Mouse (Mus musculus) layer of hippocampus, postnatal 25 days (tissue): ENCODE data around the gene Gpx4. TPM values are rescaled to one million over a fixed set of nuclear protein-coding genes. Genes with fewer than 3 reads are reported as not detected.
"Not testable (repeated sequence)": the region's sequence is repeated elsewhere in the genome, so short reads cannot be mapped to it uniquely, and the experiment has no call there.

Source experiments
- DNase-seq, 2 experiments: peaks; one replicate each; pipeline ENCODE4 v3.0.0; 2022; ENCODE audit warnings: mixed read lengths in 2 of 2, low spot score in 1 of 2; ENCODE audit errors: extremely low spot score in 1 of 2
- total RNA-seq, 2 experiments: library from RNA; stranded (reverse); gene quantifications; 2 replicates each; pipeline ENCODE4 v1.2.3; 2021

Gpx4 gene
- total RNA-seq, 2 experiments from 2014 or later = 486 to 515 TPM

DNA sequence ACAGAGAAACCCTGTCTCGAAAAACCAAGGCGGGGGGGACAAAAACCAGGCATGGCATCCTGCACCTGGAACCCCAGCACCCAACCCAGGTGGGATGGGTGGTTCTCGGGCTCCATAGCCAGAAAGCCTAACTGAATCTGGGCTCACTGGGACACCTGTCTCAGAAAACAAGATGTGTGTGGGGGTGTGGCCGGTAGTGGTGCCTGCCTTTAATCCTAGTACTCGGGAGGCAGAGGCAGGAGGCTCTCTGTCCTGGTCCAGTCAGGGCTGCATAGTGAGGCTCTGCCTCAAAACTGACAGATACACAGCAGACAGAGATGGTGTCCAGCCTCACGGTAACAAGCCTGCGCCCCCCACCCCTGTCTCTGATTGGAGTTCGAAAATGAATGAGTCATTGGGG lies 24.2 kb upstream of the Gpx4 start:
- DNase-seq = no peak

DNA sequence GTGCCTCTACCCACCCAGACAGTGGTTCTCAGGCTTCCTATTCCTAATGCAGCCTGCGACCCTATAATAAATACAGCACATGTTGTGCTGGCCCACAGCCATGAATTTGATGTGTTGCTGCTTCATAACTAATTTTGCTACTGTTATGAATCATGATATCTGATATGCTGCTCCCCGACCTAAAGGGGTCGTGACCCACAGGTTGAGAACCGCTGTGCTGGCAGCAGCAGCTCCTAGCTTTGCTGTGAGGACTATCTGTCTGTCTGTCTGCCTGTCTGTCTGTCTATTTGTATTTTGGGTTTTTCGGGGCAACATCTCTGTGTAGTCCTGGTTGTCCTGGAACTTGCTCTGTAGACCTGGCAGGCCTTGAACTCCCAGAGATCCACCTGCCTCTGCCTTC lies 23.2 kb upstream of the Gpx4 start:
- no peak for DNase-seq

DNA sequence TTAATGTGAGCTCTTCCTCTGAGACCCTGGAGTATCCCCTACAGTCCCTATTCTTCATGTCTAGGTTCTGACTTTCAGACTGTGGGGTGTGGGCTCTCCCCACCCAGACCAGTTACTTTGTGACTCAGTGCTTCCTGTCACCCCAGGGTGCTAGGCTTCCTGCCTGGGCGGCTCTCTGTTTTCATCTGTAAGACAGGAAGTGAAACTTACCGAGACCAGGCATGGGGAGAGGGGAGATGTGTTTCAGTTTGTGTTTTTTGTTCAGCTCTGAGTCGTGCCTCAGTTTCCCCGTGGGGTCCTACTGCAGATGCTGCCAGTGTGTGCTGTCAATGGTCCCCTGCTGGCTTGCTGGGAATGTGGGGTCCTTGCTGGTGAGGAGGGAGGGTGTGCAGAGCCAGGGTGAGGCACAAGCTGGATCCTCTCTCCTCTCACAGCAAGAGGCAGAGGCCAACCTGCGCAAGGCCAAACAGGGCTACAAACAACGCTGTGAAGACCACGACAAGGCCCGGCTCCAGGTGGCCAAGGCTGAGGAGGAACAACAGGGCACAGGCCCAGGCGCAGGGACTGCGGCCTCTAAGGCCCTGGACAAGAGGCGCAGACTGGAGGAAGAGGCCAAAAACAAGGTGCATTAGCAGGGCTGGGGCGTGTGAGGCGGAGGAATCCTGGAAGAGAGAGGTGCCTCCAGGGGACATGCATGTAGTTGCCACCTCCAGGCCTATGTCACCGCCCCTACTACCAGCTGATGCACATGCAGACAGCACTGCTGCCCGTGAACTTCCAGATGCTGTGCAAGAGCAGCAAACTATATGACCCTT lies 22.5 kb upstream of the Gpx4 start:
- no peak for DNase-seq

DNA sequence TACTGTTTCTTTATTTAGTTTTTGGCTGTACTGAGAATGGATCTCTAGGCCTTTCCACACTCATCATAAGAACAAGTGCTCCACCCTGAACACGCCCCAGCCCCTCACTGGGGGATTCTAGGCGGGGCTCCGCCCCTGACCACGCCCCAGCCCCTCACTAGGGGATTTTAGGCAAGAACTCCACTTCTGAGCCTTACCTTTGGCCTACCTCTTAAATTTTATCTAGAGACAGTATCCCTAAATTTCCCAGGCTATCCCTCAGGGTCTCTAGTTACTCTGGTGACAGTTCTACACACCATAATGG lies 22.0 kb upstream of the Gpx4 start:
- no peak for DNase-seq

DNA sequence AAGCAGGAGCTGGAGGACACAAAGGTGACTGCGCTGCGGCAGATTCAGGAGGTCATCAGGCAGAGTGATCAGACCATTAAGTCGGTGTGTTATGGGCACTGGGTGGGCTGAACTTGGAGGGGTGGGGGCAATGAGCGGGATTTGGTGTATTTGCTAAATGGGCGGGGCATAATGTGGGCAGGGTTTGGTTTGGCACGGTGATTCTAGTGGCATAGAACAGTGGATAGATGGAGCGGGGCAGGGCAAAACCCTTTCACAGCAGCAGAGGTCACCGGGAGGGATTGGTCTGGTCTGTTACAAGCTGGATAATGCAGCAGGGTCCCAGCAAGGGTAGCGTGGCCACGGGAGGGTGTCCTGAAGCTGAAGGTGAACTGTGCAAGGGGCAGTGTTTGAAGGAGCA lies 21.5 kb upstream of the Gpx4 start:
- DNase-seq = no peak

DNA sequence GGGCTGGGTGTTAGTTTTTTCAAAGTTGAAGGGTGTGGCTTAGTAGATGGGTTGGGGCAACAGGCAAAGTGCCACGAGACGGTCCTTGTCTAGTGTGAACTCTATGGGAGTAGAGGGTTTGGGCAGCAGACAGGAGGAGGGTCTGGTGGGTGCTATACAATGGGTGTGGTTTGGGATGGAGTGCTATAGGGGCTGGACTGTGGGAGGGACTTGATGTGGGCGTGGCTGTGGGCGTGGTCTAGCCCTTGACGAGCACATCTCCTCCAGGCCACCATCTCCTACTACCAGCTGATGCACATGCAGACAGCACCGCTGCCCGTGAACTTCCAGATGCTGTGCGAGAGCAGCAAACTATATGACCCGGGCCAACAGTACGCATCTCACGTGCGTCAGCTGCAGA lies 21.1 kb upstream of the Gpx4 start:
- no peak for DNase-seq

DNA sequence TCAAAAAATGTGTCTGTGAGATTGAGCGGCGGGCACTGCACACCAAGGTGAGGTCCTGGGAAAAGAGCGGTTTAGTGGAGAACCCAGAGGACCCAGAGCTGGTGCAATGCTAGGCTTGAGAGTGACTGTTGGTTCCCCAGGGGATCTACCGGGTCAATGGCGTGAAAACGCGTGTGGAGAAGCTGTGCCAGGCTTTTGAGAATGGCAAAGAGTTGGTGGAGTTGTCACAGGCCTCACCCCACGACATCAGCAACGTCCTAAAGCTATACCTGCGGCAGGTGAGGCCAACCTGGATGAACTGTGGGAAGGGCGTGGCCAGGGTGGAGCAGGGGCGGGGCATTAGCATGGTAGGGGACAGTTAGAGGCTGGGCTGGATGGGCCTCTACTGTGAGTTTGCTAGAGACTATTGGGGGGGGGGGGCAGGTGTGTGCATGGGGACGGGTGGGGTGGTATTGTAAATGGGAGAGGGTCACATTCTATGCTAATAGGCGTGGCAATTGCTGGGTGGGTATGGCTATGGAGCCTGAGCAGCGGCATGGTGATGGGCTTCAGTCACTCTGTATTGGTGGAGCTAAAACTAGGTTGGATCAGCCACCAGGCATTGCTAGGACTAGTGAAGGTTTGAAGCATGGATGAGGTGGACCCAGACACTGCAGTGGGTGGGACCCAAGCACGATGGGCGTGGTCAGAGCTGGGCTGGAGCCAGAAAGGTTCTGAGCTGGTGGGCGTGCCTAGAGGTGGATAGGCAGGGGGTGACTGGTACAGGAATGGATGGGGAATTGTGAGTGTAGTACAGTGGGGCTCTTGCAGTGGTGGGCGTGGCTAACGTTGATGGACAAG lies 19.1 kb upstream of the Gpx4 start:
- DNase-seq = no peak

DNA sequence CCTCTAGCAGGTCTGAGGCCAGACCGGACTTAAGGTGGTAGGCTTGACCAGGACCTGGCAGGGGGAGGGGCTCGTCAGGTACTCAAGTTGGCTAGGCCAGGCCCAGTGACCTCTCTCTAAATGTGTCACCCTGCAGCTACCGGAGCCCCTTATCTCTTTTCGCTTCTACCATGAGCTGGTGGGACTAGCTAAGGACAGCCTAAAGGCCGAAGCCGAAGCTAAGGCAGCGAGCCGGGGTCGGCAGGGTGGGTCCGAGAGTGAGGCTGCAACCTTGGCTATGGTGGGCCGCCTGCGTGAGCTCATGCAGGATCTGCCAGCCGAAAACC lies 18.5 kb upstream of the Gpx4 start:
- no peak for DNase-seq

DNA sequence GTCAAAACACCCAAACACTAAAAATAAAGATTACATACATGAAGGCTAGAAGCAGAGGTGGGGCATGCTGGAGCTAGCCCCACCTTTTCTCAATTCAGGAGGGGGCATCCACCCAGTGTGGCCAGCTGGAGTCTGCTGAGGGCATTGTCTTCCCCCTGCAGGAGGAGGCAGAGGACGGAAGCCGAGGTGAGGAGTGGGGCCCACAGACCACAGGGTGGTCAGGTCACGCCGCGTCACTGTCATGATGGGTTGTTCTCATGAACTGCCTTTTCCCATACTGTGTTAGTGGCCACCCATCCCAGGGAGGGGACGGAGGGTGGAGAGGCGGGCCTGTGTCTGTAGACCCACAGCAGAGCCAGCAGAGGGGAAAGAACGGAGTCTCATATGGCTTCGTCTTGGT lies 16.8 kb upstream of the Gpx4 start:
- no peak for DNase-seq

DNA sequence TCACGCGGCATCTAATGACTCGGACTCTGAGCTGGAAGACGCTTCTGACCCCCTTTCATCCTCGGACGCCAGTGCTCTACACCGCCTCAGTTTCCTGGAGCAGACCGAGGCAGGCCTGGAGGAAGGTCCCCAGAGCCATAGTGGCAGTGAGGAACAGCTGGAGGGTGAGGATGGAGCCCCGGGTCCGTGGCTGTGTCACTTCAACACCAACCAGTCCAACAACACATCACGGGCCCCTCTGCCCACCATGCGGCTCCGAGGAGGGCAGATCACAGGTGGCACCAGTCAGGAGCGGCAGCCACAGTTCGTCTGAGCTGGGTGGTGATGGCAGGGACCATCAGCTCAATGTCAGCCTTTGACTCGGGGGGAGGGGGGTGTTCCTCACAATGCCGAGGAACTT lies 16.2 kb upstream of the Gpx4 start:
- DNase-seq = no peak

DNA sequence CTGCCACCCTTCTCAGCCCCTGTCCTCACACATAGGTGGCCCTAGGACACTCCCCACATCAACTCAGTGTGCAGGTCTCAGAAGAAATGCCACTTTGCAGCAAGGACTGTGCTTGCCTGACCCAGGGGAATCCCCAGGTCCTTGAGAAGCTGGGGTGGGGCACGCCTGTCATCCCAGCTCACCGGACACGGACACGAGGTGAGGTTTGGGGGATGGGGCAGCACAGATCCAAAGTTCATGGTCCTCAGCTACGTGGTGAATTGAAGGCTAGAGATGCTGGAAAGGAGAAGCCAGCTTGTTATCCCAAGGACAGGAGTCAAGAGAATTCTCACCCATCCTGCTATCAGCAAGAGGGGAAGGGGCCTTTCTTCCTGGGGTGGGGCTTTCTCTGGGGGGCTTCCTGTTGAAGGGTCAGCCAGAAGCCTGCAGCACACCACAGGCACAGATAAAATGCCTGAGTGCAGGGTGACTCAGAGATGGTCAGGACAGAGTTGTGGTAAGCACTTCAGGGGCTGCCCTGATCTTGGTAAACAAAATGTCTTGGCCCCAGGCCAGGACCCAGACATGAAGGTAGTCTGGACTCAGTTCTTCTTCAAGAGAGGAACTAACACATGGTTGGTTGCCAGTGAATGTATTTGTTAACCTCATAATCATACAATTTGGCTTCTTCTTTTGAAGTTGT lies 14.0 kb upstream of the Gpx4 start:
- peak in 1 of 2 experiments; percentile 36 for DNase-seq

DNA sequence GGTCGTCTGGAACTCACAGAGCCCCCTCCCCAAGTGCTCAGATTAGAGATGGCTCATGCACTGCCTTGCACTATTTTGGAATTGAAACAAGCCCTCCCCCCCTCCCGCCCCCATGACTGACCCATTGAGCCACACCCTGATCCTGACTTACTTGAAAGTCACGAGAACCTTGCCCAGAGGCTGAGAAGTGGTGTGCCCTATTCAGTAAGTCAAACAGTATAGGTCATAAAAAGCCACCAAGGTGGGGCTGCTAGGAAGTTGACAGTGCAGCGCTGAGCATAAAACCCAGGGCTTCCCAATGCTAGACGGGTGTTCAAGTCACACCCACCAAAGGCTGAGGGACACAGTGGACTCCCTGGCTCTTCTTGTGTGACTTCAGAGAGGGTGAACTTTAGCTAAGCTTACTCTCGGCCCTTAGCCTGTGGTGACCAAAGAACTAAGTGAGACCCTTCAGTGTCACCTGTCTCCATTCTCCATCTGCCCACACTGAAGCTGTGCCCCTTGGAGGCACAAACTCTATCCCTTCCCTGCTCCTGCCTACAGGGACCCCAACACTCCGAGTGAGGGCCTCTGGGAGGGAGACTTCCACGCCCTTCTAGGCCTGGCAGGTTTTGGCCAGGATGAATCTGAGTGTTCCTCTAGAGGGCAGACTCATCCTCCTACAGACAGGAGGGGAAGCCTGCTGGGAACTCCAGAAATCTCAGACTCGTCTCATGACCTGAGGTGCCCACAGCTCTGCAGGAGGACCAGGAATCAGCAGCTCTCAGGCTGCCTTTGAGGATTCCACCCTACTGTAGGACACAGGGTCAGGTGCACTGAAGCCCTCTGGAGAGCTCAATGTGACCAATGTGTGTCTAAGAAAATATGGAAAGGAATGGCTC lies 13.2 kb upstream of the Gpx4 start:
- no peak for DNase-seq

DNA sequence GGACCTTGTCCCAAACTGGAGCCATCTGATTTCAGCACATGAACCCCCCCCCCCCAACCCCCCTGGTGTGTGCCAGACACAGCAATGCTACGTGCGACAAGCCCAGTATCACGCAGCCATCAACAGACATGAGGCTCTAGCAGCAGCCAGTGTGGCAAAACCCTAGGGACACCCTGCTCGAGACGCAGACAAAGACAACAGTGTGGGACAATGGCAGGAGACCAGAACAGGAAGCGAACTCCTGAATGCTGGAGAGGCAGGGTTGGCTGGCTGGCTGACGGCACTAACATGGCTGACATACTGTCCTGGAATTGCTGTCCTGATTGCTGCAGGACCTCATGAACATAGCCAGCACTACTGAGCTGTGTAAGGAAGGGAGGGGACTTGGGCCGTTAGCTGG lies 11.8 kb upstream of the Gpx4 start:
- no peak for DNase-seq

DNA sequence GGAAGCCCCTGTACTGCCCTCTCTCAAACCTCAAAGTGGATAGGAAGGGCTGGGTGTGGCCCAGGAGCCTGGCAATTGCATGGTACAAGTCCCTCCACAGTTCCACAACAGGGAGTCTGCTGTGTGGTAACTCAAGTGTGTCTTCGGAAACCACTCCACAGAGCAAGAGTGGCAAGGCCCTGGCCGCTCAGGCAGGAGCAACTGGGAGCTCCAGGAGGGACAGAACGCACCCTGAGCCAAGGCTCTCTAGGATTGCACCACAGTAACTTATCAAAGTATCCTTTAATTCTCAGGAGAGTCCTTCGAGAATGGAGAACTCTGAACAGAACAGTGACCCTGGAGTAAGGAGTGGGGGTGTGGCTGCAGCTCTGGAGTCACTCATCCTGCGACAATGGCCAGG lies 11.3 kb upstream of the Gpx4 start:
- DNase-seq = no peak

DNA sequence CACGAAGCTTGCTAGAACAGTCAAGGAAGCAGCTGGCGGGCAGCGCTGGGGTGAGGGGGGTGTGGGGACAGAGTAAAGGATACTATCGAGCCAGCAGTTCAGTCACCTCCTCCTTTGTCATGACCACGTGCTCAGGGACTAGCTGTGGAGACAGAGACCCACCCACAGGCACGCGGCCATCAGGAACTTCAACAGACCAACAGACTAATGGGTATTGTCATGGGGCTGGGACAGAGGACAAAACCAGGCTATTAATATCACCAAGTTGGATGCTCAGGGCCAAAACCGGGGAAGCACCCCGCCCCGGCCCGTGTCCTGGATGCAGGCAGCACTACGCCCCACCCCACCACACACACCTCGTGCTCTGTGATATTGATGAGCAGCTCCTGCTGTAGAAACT lies 10.1 kb upstream of the Gpx4 start:
- DNase-seq = no peak

DNA sequence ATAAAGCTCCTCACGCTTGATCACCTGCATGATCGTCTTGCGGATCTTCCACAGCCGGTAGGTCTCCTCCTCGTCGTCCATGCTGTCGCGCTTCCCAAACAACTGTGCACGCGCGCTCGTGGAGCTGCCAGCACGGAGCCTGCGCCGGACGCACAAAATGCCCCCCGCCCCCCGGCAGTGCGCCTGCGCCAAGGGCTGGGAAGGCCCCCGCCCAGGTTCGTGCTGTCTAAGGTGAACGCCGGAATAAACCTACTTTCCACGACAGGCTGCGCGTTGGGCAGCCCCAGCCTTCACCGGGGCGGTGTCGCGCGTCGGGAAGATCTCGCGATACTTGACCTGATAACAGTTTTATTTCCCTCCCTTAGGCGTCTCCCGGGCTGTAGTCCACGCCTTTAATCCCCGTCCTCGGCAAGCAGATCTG lies 7.4 kb upstream of the Gpx4 start, which contains the start of gene Polr2e:
Polr2e (minus strand) TSS at position 237 of the 421 bp plus-strand sequence.
- peak; percentile 90 to 93 for DNase-seq

DNA sequence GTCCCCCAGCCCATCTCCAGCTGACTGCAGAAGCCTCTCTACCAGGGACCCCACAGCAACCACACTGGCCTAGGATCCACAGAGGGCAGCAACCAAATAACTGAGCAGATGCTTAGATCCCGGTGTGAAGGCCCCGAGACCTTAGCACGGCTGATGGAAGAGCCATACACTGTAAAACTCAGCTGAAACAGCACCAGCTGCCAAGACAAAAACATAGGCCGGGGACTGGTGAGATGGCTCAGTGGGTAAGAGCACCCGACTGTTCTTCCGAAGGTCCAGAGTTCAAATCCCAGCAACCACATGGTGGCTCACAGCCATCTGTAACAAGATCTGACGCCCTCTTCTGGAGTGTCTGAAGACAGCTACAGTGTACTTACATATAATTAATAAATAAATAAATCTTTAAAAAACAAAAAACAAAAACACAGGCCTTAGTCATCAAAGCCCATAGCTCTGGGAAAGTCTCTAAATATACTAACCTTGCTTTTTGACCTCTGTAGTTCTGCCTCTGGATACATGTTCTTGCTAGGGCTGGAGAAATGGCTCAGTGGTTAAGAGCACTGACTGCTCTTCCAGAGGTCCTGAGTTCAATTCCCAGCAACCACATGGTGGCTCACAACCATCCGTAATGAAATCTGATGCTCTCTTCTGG lies 5.4 kb upstream of the Gpx4 start:
- not testable (repeated sequence) for DNase-seq

DNA sequence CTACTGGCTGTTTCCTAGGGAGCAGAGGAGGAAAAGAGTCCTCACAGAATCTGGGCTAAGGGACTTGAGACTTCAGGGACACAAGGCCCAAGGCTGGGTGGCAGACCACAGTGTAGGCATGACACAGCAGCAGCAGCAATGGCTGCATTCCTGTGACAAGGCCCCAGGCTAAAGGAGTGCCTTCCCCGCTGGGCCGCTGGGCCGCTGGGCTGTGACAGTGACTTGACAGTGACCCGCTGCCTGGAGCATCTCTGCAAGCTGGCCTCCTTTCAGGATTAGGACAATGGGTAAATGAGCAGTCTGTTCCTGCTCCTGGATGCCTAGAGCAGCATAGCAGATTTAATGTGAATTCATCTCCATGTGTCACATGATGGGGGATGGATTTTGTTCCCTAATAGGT lies 2.9 kb upstream of the Gpx4 start:
- no peak for DNase-seq

DNA sequence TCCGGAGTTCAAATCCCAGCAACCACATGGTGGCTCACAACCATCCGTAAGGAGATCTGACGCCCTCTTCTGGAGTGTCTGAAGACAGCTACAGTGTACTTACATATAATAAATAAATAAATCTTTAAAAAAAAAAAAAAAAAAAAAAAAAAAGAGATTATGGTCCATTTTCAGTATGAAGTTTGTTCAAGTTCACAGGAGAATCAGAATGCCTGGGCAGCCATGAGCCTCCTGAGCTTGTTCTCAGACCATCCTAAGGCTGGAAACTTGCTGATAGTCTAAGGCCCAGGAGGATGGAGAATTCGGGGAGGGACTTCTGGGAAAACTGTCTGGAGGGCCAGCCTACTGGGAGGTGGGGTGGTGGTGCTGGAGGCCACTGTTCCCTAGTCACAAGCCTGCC lies 1.6 kb upstream of the Gpx4 start:
- not testable (repeated sequence) for DNase-seq

DNA sequence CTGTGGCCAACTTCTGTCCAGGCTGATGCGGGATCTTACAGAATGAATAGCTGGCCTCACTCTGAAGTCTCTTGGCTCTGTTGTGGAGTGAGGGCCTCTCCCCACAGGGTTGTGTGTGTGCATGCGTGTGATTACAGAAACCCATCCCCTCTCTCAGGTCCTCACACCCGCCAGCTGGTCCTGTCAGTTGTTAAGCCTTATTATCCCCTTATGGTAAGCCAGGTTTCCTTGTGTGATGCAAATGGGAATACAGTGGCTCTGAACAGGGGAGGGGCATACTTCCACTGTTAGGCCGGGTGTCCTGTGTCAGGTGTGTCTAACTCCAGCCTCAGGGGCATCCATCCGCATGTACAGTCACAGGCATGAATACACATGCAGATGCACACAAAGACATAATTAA lies 1.2 kb upstream of the Gpx4 start:
- DNase-seq = no peak
